Mouse (Mus musculus): Measurements from ENCODE around the gene Slc23a2.

The Slc23a2 gene

DNA sequence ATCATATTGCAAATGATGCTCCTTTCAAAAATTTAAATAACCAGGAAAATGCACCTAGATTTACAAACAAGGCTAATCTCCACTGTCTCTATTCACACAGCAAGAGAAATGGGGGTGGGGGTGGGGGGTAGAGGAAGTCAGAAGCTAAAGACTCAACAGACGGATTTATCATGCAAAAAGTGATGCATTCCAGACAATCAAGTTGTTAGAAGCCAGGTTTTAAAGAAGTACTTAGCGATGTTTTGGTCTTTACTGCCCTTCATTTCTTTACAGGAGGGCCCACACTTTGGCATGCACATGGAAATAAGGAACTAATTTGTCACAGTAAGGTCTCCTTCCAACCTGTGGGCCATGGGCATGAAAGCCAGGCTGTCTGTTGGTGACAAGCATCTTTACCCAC is 11.5 kb downstream of the Slc23a2 start:
- DNase-seq: no peak

- peak; percentile 91 for DNase-seq
These were observed 13.6 kb downstream of the Slc23a2 start for GRCm38 (mm10) chr2:132131266-132131665.

- no peak for DNase-seq
These were observed 14.9 kb downstream of the Slc23a2 start for GRCm38 (mm10) chr2:132129980-132130379.

- DNase-seq: no peak
These were observed 15.7 kb downstream of the Slc23a2 start for GRCm38 (mm10) chr2:132129247-132129646.

DNA sequence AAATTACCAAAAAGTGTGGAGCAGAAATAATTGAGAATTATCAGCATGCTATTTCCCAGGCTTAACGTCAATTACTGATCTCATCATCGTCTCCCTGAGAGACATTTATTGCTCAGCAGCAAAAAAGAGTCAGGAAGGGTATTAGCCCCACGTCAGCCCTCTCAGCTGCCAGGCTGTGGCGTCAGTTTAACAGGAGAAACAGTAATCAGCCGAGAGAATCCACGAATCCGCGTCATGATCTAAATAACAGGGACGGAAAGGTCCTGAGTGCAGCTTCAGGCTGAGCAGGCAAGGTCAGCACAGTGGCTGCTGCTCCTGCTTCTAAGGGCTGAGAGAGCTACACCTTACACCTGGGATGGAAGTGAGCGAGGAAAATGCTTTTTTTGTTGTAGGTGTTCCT is 17.0 kb downstream of the Slc23a2 start:
- DNase-seq: no peak

GRCm38 (mm10) chr2:132126292-132126691 is 18.6 kb downstream of the Slc23a2 start:
- DNase-seq: no peak

DNA sequence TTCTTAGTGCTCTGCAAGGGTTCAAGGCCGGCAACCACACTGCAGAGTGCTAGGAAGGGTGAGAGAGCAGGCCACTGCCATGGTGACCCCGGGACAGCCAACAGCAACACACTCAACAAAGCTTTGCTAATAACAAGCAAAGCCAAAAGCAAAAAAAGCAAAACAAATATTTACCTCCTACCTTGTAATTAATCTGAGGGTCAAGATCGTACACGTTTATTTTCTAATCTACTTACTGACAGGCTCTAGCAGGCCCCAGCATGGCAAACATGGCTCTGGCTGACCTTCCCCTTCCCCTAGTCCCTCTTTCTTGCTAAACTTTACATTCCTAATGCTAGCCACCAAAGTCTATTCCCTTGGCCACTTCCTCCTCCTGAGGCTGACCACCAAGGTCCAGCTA is 21.8 kb downstream of the Slc23a2 start:
- no peak for DNase-seq

DNA sequence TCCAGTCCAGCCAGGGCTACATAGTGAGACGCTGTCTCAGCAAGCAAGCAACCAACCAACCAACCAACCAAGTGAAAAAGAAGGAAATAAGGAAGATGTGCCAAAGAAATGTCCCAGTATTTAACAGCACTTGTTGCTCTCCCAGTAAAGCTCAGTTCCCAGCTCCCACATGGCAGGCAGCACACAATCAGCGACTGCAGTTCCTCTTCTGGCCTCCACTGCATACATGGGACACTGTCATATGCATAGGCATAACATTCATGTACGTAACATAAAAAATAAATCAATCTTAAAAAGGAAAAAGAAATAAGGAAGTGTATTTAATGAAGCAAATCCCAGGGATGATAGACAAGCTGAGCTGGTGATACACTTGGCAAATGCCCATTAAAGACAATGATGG is 23.9 kb downstream of the Slc23a2 start:
- no peak for DNase-seq

DNA sequence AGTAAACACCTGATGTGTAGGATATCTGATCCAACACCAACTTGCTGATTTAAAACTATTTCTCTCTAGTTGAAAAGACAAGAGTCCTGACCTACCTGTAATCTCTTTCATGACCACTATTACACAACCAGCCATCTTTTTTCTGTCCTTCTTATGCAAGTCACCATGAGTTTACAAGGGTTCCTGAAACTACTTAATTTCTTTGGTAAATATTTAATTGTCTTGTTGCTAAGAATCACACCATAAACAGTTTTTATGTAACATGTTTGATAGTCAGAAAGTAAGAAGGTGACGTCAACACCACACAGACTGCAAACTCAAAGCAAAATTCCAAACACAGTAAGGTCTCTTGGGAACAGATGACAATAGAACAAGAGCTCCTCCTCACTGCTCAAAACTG is 26.3 kb downstream of the Slc23a2 start:
- no peak for DNase-seq

- DNase-seq: no peak
These were observed 29.0 kb downstream of the Slc23a2 start for GRCm38 (mm10) chr2:132115936-132116335.

DNA sequence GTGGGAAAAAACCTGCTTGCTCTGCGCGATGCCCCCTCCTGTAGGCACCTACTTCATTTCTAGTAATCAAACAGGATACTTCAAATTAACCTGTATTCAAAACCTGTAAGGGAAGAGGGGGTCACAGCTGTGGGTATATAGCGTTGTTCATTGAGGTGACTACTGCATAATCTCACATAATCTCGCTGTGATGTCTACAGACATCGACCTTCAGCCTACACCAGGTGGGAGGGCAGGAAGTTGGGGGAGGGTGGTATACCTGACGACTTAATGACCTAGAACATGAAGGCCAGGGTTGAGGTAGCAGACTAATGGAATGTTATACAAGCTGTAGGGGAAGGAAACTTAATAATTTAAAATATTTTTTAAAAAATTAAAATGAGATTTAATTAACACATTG is 29.6 kb downstream of the Slc23a2 start:
- no peak for DNase-seq

GRCm38 (mm10) chr2:132113962-132114759 is 30.7 kb downstream of the Slc23a2 start:
- DNase-seq: no peak

DNA sequence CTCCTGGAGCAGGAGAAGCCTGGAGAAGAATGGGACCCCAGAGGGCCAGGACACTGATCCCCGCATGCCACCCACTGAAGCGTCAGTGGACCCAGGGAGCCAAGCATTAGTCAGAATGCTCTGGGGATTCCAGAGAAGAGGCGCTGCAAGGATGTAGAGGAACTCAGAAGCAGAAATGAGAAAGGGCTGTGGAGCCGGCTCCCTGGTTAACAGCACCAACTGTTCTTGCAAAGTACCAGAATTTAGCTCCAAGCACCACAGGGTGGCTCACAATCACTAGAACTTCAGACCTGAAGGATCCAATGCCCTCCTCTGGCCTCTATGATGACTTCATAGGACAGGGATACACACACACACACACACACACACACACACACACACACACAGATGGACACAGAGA is 32.6 kb downstream of the Slc23a2 start:
- DNase-seq: no peak

- DNase-seq: no peak
These were observed 33.0 kb downstream of the Slc23a2 start for GRCm38 (mm10) chr2:132111905-132112304.

DNA sequence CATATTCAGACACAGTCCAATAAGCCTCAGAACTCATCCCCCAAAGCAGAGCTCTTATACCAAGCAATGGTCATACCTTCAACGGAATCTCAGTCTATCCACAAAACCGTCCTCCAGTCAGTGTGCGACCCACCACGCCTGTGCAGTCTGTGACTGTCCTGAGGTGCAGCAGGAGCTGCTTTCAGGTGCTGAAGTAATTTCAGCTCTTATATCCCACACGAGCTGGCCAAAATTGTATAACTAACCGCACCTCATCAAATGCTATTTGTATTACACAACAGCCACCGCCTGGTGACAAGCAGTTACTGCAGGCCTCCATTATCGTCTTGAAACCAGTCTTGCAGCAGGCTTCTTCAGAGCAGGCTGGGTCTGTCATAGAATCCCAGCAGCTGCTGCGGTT is 33.6 kb downstream of the Slc23a2 start:
- DNase-seq: peak; percentile 64

- DNase-seq: peak; percentile 37
These were observed 34.2 kb downstream of the Slc23a2 start for GRCm38 (mm10) chr2:132110702-132111101.

DNA sequence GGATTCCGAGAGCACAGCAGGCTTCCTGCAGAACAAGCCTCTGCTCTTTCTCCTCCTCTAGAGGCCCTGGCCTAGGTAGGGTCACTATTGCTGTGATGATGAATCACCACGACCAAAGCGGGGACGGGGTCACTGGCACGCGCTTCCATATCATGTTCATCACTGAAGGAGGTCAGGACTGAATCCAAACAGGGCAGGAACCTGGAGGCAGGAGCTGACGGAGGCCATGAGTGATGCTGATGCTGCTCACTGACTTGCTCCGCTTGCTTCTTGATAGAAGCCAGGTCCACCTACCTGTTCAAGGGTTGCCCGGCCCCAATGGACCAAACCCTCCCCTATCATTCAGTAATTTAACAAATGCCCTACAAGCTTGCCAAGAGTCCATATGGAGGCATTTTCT is 35.9 kb downstream of the Slc23a2 start:
- DNase-seq: no peak

GRCm38 (mm10) chr2:132107611-132108010 is 37.3 kb downstream of the Slc23a2 start:
- DNase-seq: peak; percentile 34

DNA sequence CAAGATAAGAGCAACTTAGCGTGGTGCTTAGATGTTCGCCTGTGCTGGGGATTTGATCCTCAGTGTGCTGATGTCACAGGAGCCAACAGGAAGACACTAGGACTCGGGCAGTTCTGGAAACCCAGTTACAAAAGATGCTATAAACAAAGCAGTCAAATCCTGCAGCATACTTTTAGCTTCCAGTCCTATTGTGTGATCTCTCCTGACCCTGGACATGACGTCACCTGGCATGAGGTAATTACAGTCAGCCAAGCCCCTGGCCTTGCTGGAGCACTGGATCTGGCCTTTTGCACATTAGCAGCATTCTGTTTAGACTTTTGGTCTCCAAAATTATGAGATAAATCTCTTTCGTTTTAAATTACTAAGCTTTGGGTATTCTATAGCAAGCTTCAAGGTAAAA is 38.8 kb downstream of the Slc23a2 start:
- DNase-seq: no peak

DNA sequence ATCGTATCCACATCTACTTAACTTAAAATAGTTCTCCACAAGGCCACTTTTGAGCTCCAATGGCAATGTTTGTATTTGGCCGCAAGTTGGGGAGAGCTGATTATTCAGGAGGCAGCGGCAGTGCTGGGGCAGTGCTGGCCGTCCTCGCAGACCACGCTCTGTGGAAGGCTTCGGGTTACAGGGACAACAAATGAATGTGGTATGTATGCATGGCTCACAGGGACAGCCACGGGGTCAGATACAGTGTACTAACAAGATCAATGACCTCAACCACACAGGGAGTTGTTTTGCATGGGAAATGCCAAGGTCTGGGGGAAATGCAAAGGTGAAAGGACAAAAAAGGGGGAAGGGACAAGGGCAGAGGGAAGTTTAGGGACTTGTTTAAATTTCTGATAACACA is 41.6 kb downstream of the Slc23a2 start:
- DNase-seq: peak; percentile 45

GRCm38 (mm10) chr2:132102505-132103130 is 42.3 kb downstream of the Slc23a2 start:
- DNase-seq: peak; percentile 27

GRCm38 (mm10) chr2:132098942-132099672 is 45.8 kb downstream of the Slc23a2 start:
- DNase-seq: no peak

DNA sequence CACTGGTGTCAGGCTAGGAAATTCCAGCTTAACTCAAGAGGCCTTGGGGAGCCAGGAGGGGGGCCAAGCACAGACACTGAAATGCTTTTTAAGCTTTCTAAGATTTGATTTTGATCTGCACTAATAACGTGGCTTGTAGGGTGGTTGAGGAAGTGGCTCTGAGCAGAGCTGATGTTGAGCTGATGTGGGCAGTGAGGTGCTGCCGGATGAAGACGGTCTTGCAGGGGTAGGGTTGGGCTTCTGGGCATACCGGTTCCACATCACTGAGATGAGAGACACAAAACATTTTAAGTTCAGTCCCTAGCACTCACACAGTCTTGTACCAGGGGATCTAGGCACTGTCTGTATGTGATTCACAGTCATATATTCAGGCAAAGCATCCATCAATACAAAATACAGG is 46.5 kb downstream of the Slc23a2 start:
- no peak for DNase-seq

GRCm38 (mm10) chr2:132096582-132096981 is 48.3 kb downstream of the Slc23a2 start:
- DNase-seq: no peak

Data from kidney, adult 11 months (tissue).